Mouse (Mus musculus) gastrocnemius, postnatal 25 days (tissue): ENCODE data around the gene Golph3l. TPM values are rescaled to one million over a fixed set of nuclear protein-coding genes. Genes with fewer than 3 reads are reported as not detected.

Experiments used
- DNase-seq: peaks from one replicate; pipeline ENCODE4 v3.0.0; 2022
- total RNA-seq, 2 experiments: library from RNA; stranded (reverse); gene quantifications; 1 replicate in 1 of 2; 2 replicates in 1 of 2; pipeline ENCODE4 v1.2.3; 2021

The Golph3l gene
- total RNA-seq, 2 experiments from 2014 or later: 10.2 to 11.0 TPM

DNA sequence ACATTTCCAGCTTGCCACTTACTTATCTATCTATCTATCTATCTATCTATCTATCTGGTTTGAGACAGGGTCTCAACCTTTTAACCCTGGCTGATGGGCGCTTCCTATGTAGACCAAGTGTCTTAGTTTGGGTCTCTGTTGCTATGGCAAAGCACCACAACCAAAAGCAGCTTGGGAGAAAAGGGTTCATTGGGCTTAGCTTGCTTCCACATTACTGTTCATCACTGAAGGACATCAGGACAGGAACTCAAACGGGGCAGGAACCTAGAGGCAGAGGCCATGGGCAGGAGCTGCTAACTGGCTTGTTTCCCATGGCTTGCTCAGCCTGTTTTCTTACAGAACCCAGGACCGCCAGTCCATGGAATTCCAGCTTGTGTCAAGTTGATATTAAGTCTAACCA lies 68.4 kb downstream of the Golph3l start:
- DNase-seq: no peak

DNA sequence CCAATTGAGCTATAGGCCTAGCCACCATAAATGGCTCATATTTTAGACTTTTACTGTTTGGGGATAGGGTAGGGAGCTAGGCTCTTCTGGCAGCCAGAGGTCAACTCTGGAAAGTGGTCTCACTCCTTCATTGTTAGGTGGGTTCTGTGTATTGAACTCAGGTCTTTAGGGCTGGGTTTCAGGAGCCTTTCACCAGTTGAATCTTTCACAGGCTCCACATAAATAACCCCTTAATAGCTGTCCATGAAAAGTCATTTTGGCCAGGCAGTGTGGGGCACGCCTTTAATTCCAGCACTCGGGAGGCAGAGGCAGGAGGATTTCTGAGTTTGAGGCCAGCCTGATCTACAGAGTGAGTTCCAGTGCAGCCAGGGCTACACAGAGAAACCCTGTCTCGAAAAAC lies 69.0 kb downstream of the Golph3l start:
- DNase-seq: no peak

- peak; percentile 95 for DNase-seq
Observed at GRCm38 (mm10) chr3:95658236-95658867, 69.6 kb downstream of the Golph3l start, which contains the start of gene Mcl1. Gene Mcl1 (plus strand): TSS chr3:95658788.

GRCm38 (mm10) chr3:95658868-95659712 lies 70.4 kb downstream of the Golph3l start:
- peak; percentile 80 for DNase-seq

GRCm38 (mm10) chr3:95659948-95660347 lies 71.2 kb downstream of the Golph3l start:
- DNase-seq: no peak

DNA sequence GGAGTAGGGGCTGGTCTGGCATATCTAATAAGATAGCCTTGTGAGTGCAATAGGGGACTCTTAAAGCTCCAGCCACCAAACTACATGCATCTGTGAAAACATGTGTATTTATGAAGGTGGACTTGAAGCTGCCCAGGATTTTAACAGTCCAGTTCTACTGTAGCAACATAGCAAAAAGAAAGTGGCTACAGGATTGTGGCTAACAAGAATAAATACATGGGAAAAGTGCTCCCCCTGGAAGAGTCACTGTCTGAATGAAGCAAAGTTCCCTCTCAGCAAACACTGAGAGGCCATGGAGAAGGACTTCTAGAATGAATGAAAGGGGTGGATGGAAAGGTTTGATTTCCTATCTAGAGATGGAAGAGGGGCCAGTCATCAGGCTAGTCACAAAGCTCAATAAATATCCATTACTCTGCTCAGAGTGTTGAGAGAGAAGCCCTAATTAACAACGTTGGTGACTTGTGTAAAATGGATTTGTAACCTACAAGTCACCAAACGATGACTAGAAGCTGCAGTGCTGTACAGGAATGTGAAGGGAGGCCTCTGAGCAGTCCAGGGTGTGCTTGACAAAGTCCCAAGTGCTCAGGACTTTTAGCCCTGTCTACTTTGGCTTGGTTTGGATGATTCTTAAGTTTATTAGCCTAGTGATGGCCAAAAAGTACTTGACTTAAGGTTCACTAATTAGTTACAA lies 72.2 kb downstream of the Golph3l start:
- no peak for DNase-seq

- no peak for DNase-seq
Observed at GRCm38 (mm10) chr3:95661945-95662715, 73.4 kb downstream of the Golph3l start.

DNA sequence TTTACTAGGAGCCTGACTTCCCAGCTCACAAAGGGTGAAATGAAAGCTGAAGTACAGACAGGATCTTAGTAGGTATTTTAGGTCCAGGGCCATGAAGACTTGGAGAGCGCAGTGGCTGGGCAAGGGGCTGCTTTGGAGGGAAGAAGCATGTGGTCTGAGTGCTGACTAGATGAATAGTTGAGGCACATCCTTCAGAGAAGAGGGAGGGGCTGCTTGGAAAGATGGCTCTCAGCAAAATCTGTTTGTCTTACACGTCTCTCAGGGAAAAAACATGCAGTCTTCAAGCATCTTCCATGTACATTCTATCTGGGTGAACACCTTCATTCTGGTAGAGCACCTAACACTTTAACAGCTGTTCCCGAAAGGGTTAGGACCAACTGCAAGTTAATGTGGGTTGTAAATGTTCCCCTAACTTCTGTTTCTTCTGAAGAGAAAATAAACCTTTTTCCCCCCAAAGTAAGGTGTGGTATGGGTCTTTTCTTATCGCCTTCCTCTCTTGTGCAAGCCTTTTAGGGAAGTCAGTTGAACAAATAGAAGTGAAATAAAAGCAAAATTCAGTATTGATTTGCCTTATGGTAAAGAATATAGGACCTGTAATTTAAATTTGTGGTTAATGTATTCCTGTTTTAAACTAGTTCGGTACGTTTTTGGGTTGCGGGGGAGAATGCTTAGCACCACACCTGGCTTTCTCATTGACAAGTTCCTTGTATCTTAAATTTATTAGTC lies 74.2 kb downstream of the Golph3l start:
- DNase-seq: no peak

DNA sequence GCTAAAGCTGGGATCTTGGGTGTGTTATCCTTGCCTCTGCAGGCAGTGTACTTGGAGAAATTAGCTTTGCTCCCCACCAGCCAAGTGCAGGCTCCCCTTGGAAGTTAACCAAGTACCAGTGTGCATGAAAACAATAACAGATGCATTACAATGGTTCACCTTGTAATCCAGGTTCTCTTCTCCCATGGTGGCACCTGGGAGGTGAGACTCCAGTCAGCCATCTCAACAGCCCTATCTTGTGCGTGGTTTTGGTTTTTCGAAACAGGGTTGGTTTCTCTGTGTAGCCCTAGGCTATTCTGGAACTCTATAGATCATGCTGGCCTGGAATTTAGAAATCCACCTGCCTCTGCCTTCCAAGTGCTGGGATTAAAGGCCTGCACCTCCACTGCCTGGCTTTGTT lies 74.8 kb downstream of the Golph3l start:
- DNase-seq: no peak

DNA sequence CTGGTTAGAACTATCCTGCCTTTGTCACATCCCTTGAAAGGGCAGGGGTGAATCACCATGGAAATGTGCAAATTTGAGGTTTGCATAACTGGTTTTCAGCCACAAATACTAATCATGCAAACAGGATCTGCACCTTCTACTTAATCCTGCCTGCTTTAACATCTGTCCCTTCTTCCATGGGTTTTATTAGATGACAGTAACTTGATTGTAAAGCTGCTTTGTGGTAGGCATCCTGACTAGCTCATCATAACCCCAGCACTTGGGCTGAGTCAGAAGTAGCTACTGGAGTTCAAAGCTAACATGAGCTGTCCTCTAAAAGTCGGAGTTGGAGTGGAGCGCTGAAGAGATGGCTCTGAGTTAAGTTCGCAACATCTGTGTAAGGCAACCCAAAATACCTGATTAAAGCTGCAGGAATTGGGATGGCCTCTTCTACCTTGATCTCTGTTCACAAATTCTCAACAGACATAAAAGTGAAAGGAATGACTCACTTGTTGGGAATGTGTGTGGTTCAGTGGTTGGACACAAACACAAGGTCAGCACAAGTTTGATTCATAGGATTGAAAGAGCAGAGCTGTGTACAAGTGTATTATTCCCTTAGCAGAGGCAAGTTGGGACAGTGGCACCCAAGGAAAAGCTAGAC lies 75.4 kb downstream of the Golph3l start:
- no peak for DNase-seq

GRCm38 (mm10) chr3:95664940-95665352 lies 76.2 kb downstream of the Golph3l start:
- DNase-seq: no peak

DNA sequence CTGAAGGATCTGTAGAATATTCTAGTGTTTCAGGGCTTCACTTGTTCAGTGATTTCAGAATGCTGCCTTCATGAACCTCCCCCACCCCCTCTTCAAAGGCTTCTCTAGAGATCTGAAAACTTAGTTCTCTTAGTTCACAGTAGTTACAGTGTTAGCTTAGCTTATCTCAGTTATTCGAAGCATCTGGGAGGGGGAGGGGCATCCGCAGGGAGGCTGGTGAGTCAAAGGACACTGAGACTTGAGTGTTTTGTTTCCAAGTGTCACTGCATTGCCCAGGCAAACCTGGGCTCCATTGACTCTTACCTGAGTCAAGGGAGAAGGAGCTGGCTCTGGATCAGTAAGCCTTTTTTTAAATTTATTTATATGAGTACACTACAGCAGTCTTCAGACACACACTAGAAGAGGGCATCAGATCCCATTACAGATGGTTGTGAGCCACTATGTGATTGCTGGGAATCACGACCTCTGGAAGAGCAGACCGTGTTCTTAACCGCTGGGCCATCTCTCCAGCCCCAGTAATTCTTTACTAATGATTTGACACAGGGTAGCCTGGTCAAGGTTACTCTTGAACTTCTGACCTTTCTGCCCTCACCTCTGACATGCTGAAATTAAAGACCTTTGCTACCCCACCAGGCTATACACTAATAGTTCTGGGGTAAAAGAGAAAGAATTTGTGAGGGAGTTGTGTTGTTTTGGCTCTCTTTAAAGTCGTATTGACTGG lies 77.5 kb downstream of the Golph3l start:
- no peak for DNase-seq

- no peak for DNase-seq
Observed at GRCm38 (mm10) chr3:95667521-95667920, 78.8 kb downstream of the Golph3l start.

- DNase-seq: peak; percentile 69
Observed at GRCm38 (mm10) chr3:95668026-95668425, 79.3 kb downstream of the Golph3l start.

Other genes with a start within 250 kb of the Golph3l start
- gene Setdb1, start 231.7 kb upstream of the Golph3l start, total RNA-seq: 10 to 100 TPM; 10.2 to 11.8 TPM
- gene 4930558C23Rik, start 186.1 kb upstream of the Golph3l start, total RNA-seq: not detected
- gene Arnt, start 154.5 kb upstream of the Golph3l start, total RNA-seq: 10 to 100 TPM; 33.8 to 39.3 TPM
- gene Ctsk, start 89.7 kb upstream of the Golph3l start, total RNA-seq: 10 to 100 TPM in 1 of 2 experiments, 1 to 10 TPM in 1; 8.9 to 12.9 TPM
- 1 to 10 TPM; 3.2 to 3.3 TPM for gene Ctss, start 62.1 kb upstream of the Golph3l start, total RNA-seq
- gene Hormad1, start 29.3 kb upstream of the Golph3l start, total RNA-seq: not detected
- gene Ensa, start 36.1 kb downstream of the Golph3l start, total RNA-seq: 10 to 100 TPM; 92.1 to 93.9 TPM
- gene Mcl1, start 69.9 kb downstream of the Golph3l start, total RNA-seq: 100 to 1,000 TPM; 111 to 133 TPM
- gene Adamtsl4, start 99.0 kb downstream of the Golph3l start, total RNA-seq: 10 to 100 TPM; 21.3 to 37.2 TPM
- 10 to 100 TPM; 14.0 to 26.6 TPM for gene Ecm1, start 150.6 kb downstream of the Golph3l start, total RNA-seq
- gene Tars2, start 171.3 kb downstream of the Golph3l start, total RNA-seq: 10 to 100 TPM; 25.9 to 26.9 TPM
- gene Rprd2, start 229.9 kb downstream of the Golph3l start, total RNA-seq: 10 to 100 TPM; 27.1 to 28.2 TPM